Mouse (Mus musculus): Measurements from ENCODE around the gene Lpgat1. TPM values are rescaled to one million over a fixed set of nuclear protein-coding genes. Genes with fewer than 3 reads are reported as not detected.

The Lpgat1 gene
- polyA plus RNA-seq (2015; fragmentation: Nextera tagmentation; extraction: Ambion mirVana), result 18.5 and 20.9 TPM in 2 replicates

GRCm38 (mm10) chr1:191717601-191718498, at the start of gene Lpgat1:
Lpgat1 (plus strand) TSS chr1:191717834.
- H3K9ac ChIP-seq, result peak within 1 kb of the TSS; percentile 92

GRCm38 (mm10) chr1:191668030-191668429, 49.6 kb upstream of the Lpgat1 start:
- Histone ChIP-seq H3K27me3 (no peaks in the 10 kb centered on the region), H3K4me2 (no peak overlapping the region), H3K9ac (no peak overlapping the region), H3K4me3 (replicated peaks) (no peak overlapping the region), H3K27ac (no peak overlapping the region), H3K36me3 (no peaks in the 10 kb centered on the region), H3K4me1 (peaks cover 18% of the 10 kb centered on the region), H3K9me3 (replicated peaks) (no peaks in the 10 kb centered on the region)
- ATAC-seq (replicated peaks; ENCODE audit: low FRiP score), result peak; percentile 62
- WGBS, result 45% methylated on average over 9 of the region's 9 CpGs

More at GRCm38 (mm10) chr1:191717601-191718498, at the start of gene Lpgat1:
- Histone ChIP-seq H3K9me3 (replicated peaks) (no peaks in the 10 kb centered on the region), H3K36me3 (peaks cover 16% of the 10 kb centered on the region), H3K4me2 (peak within 1 kb of the TSS; percentile 81), H3K4me1 (peaks cover 18% of the 10 kb centered on the region), H3K27ac (peak within 1 kb of the TSS; percentile 93), H3K4me3 (replicated peaks) (peak within 1 kb of the TSS; percentile 88), H3K27me3 (no peaks in the 10 kb centered on the region)
- ATAC-seq (replicated peaks; ENCODE audit: low FRiP score), result peak; percentile 89
- WGBS, result under 1% methylated on average over 75 of the region's 113 CpGs

GRCm38 (mm10) chr1:191674071-191674470, 43.6 kb upstream of the Lpgat1 start:
- H3K4me2 ChIP-seq, result no peak overlapping the region
- H3K27ac ChIP-seq, result no peak overlapping the region

GRCm38 (mm10) chr1:191681633-191682032, 36.0 kb upstream of the Lpgat1 start:
- Histone ChIP-seq H3K9ac (no peak overlapping the region), H3K36me3 (no peaks in the 10 kb centered on the region), H3K4me2 (no peak overlapping the region), H3K9me3 (replicated peaks) (peaks cover 10% of the 10 kb centered on the region), H3K4me1 (no peaks in the 10 kb centered on the region), H3K27me3 (no peaks in the 10 kb centered on the region), H3K4me3 (replicated peaks) (no peak overlapping the region), H3K27ac (no peak overlapping the region)
- 66% methylated on average over 2 of the region's 2 CpGs for WGBS
- ATAC-seq (replicated peaks; ENCODE audit: low FRiP score), result no peak

More at GRCm38 (mm10) chr1:191674071-191674470, 43.6 kb upstream of the Lpgat1 start:
- Histone ChIP-seq H3K4me1 (no peaks in the 10 kb centered on the region), H3K36me3 (no peaks in the 10 kb centered on the region), H3K9ac (no peak overlapping the region), H3K9me3 (replicated peaks) (no peaks in the 10 kb centered on the region), H3K4me3 (replicated peaks) (no peak overlapping the region), H3K27me3 (no peaks in the 10 kb centered on the region)
- no peak for ATAC-seq (replicated peaks; ENCODE audit: low FRiP score)
- 76% methylated on average over 5 of the region's 5 CpGs for WGBS

GRCm38 (mm10) chr1:191687531-191687930, 30.1 kb upstream of the Lpgat1 start:
- Histone ChIP-seq H3K9me3 (replicated peaks) (peaks cover 10% of the 10 kb centered on the region), H3K9ac (no peak overlapping the region), H3K4me1 (no peaks in the 10 kb centered on the region), H3K4me3 (replicated peaks) (no peak overlapping the region), H3K4me2 (no peak overlapping the region), H3K36me3 (no peaks in the 10 kb centered on the region), H3K27me3 (no peaks in the 10 kb centered on the region), H3K27ac (no peak overlapping the region)
- WGBS, result 84% methylated on average over 7 of the region's 7 CpGs
- ATAC-seq (replicated peaks; ENCODE audit: low FRiP score), result no peak

GRCm38 (mm10) chr1:191693231-191693630, 24.4 kb upstream of the Lpgat1 start:
- Histone ChIP-seq H3K9me3 (replicated peaks) (no peaks in the 10 kb centered on the region), H3K4me2 (no peak overlapping the region), H3K4me1 (0 out of 2 replicates have a peak, but pooled peaks cover 6% of the 10 kb centered on the region), H3K36me3 (no peaks in the 10 kb centered on the region), H3K27me3 (no peaks in the 10 kb centered on the region), H3K4me3 (replicated peaks) (no peak overlapping the region), H3K9ac (no peak overlapping the region), H3K27ac (peak overlapping the region; percentile 22; the same call in 1 of the 2 replicates)
- WGBS, result 48% methylated on average over 4 of the region's 4 CpGs
- no peak for ATAC-seq (replicated peaks; ENCODE audit: low FRiP score)

- Histone ChIP-seq H3K36me3 (no peaks in the 10 kb centered on the region), H3K27me3 (no peaks in the 10 kb centered on the region), H3K9ac (no peak overlapping the region), H3K4me2 (no peak overlapping the region), H3K9me3 (replicated peaks) (no peaks in the 10 kb centered on the region), H3K4me1 (0 out of 2 replicates have a peak, but pooled peaks cover under 1% of the 10 kb centered on the region), H3K27ac (no peak overlapping the region), H3K4me3 (replicated peaks) (no peak overlapping the region)
- WGBS, result 18% methylated on average over 1 of the region's 1 CpGs
- ATAC-seq (replicated peaks; ENCODE audit: low FRiP score), result no peak
Measured at GRCm38 (mm10) chr1:191698253-191698795, 19.3 kb upstream of the Lpgat1 start.

GRCm38 (mm10) chr1:191704535-191704934, 13.1 kb upstream of the Lpgat1 start:
- no peaks in the 10 kb centered on the region for H3K9me3 ChIP-seq (replicated peaks)
- no peak for ATAC-seq (replicated peaks; ENCODE audit: low FRiP score)
- H3K27ac ChIP-seq, result no peak overlapping the region
- no peaks in the 10 kb centered on the region for H3K27me3 ChIP-seq
- no peak overlapping the region for H3K4me3 ChIP-seq (replicated peaks)
- no peak overlapping the region for H3K4me2 ChIP-seq
- 53% methylated on average over 4 of the region's 4 CpGs for WGBS
- H3K4me1 ChIP-seq, result no peaks in the 10 kb centered on the region
- no peaks in the 10 kb centered on the region for H3K36me3 ChIP-seq
- no peak overlapping the region for H3K9ac ChIP-seq

GRCm38 (mm10) chr1:191706541-191707078, 11.0 kb upstream of the Lpgat1 start:
- Histone ChIP-seq H3K9me3 (replicated peaks) (no peaks in the 10 kb centered on the region), H3K4me3 (replicated peaks) (no peak overlapping the region), H3K27me3 (no peaks in the 10 kb centered on the region), H3K4me2 (no peak overlapping the region), H3K4me1 (no peaks in the 10 kb centered on the region), H3K36me3 (no peaks in the 10 kb centered on the region), H3K27ac (no peak overlapping the region), H3K9ac (no peak overlapping the region)
- ATAC-seq (replicated peaks; ENCODE audit: low FRiP score), result no peak
- WGBS, result 72% methylated on average over 3 of the region's 3 CpGs

- no peaks in the 10 kb centered on the region for H3K36me3 ChIP-seq
- no peaks in the 10 kb centered on the region for H3K9me3 ChIP-seq (replicated peaks)
- no peak overlapping the region for H3K4me2 ChIP-seq
- no peaks in the 10 kb centered on the region for H3K27me3 ChIP-seq
- ATAC-seq (replicated peaks; ENCODE audit: low FRiP score), result no peak
- no peak overlapping the region for H3K9ac ChIP-seq
- H3K4me1 ChIP-seq, result no peaks in the 10 kb centered on the region
- no peak overlapping the region for H3K27ac ChIP-seq
- WGBS, result 78% methylated on average over 2 of the region's 2 CpGs
- H3K4me3 ChIP-seq (replicated peaks), result no peak overlapping the region
Measured at GRCm38 (mm10) chr1:191709811-191710210, 7.8 kb upstream of the Lpgat1 start.

- no peaks in the 10 kb centered on the region for H3K27me3 ChIP-seq
- H3K4me2 ChIP-seq, result no peak overlapping the region
- no peaks in the 10 kb centered on the region for H3K9me3 ChIP-seq (replicated peaks)
- no peaks in the 10 kb centered on the region for H3K36me3 ChIP-seq
- peaks cover 5% of the 10 kb centered on the region; the same call in 1 of the 2 replicates for H3K4me1 ChIP-seq
- no peak for ATAC-seq (replicated peaks; ENCODE audit: low FRiP score)
- H3K27ac ChIP-seq, result no peak overlapping the region
- no peak overlapping the region for H3K9ac ChIP-seq
- 82% methylated on average over 4 of the region's 4 CpGs for WGBS
- H3K4me3 ChIP-seq (replicated peaks), result no peak overlapping the region
Measured at GRCm38 (mm10) chr1:191712224-191712838, 5.3 kb upstream of the Lpgat1 start.

GRCm38 (mm10) chr1:191713813-191714212, 3.8 kb upstream of the Lpgat1 start:
- Histone ChIP-seq H3K27me3 (no peaks in the 10 kb centered on the region), H3K9ac (no peak overlapping the region), H3K27ac (no peak overlapping the region), H3K4me3 (replicated peaks) (no peak overlapping the region), H3K36me3 (no peaks in the 10 kb centered on the region), H3K9me3 (replicated peaks) (no peaks in the 10 kb centered on the region), H3K4me1 (peaks cover 6% of the 10 kb centered on the region; the same call in 1 of the 2 replicates), H3K4me2 (no peak overlapping the region)
- ATAC-seq (replicated peaks; ENCODE audit: low FRiP score), result no peak
- WGBS, result 90% methylated on average over 3 of the region's 3 CpGs

Measured in kidney, embryonic 15.5 days (tissue).